Mouse (Mus musculus) small intestine, adult 2 months (tissue): ENCODE data around the gene Slc4a8.

Experiments
- CTCF ChIP-seq: fragments of 200-500 bp; IDR thresholded peaks from 2 replicates; pipeline ENCODE4 v1.5.1; 2012; ENCODE audit warnings: low read depth, mild to moderate bottlenecking, control low read depth, inconsistent platforms, low read length, moderate library complexity, mixed read lengths; ENCODE audit not compliant: insufficient replicate concordance, insufficient read length; ENCODE audit errors: extremely low read depth
- POLR2A ChIP-seq: fragments of 200-500 bp; IDR thresholded peaks from 2 replicates; pipeline ENCODE4 v1.6.1; 2012; ENCODE audit warnings: low read depth, mild to moderate bottlenecking, control low read depth, inconsistent platforms, low read length, moderate library complexity

DNA sequence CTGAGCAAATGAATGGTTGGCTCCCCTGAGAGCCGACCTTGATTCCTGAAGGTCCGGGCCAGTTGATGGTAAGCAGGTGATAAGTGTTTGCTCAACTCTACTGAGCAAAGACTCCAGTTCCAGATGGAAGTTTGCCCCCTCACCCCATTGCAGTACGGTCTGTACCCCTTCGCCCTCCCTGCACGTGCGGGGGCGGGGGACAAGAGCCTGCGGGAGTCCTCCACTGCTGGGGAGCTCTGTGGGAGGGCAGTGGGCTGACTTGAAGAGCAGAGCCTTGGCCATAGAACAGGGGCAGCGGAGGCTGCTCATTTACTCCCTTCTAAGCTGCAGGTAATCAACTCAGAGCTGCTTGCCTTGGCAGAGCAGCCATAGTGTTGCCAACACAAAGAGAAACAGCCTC is 5.3 kb downstream of the Slc4a8 start:
- TF ChIP-seq CTCF: no peak
- no peak for TF ChIP-seq POLR2A
